Mouse (Mus musculus): Measurements from ENCODE around the gene Gak. TPM values are rescaled to one million over a fixed set of nuclear protein-coding genes. Genes with fewer than 3 reads are reported as not detected.
A peak's percentile ranks its signal among the peaks of the same experiment; 100 is the strongest.

Gene Gak
- polyA plus RNA-seq, 1 experiment from 2014 or later, result 26.6 TPM

DNA sequence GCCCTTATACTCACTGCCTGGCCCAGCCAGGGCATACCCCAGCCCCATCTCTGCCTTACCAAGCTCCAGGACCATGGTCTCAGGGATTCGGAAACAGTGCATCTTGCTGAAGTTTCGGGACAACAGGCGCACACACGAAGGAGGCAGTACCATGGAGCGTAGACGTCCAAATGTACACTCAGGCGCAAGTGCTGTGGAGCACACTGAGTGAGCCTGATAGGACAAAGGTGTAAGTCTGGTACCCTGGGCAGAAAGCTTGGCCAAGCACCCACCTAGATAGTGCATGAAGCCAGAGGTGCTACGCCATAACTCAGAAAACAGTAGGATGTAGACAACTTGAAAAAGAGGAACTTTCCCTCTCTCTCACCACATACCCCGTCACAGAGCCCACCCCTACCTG is 25.8 kb upstream of the Gak start:
- Histone ChIP-seq H3K27ac (replicated peaks) (no peak overlapping the region), H3K9ac (no peak overlapping the region), H3K4me3 (replicated peaks) (no peak overlapping the region), H3K4me2 (no peak overlapping the region), H3K4me1 (replicated peaks) (peaks cover 21% of the 10 kb centered on the region), H3K9me3 (replicated peaks) (no peaks in the 10 kb centered on the region), H3K27me3 (no peaks in the 10 kb centered on the region), H3K36me3 (replicated peaks) (peaks cover 53% of the 10 kb centered on the region)
- no peak for ATAC-seq (ENCODE audit: insufficient read depth)
- 87% methylated on average over 9 of the region's 9 CpGs for WGBS (ENCODE audit: insufficient replicate concordance)

DNA sequence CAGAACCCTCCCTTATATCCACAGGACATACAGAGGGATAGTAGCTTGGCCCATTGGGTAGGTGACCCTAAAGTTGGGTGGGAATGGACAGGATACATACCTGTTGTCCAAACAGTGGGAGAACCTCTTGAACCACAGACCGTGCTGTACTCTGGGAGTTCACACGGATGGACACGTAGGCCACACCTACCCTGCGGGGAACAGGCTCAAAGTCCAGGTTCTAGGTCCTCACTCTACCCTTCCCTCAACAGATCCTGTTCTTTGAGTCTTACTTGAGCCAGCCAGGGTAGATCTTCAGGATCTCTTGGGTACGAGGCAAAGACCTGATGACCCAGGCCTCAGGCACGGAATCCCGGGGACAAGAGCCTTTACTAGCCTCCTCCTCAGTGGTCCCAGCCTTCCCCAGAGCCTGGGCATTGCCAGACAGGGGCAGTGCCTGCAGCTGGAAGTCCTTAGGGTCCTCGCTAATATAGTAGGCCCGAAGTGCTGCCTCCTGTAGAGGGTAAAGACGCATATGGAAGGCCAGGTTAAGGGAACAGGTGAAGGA is 25.0 kb upstream of the Gak start:
- WGBS (ENCODE audit: insufficient replicate concordance), result 83% methylated on average over 10 of the region's 10 CpGs
- ATAC-seq (ENCODE audit: insufficient read depth), result no peak
- peaks cover 61% of the 10 kb centered on the region for H3K36me3 ChIP-seq (replicated peaks)

DNA sequence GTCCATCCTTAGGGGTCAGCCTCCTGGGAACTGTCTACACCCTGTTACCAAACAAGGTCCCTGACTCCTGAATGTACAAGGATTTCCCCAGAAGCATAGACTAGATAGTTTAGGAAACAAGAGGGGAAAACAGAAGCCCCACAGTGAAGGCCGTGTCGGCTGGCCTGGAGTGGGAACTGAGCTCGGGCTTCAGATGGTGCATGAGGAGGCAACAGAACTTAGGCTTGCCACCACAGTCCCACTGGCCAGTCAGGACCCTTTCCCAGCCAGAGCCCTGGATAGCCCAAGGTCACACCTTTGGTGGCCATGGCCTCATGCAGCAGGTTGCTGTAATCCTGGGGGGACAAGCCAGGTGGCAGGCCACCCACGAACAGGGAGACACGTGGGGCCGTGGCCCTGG is 23.8 kb upstream of the Gak start:
- Histone ChIP-seq H3K27me3 (no peaks in the 10 kb centered on the region), H3K4me3 (replicated peaks) (no peak overlapping the region), H3K36me3 (replicated peaks) (peaks cover 64% of the 10 kb centered on the region), H3K4me1 (replicated peaks) (peaks cover 5% of the 10 kb centered on the region; the same call in 1 of the 2 replicates), H3K27ac (replicated peaks) (no peak overlapping the region), H3K4me2 (no peak overlapping the region), H3K9ac (no peak overlapping the region), H3K9me3 (replicated peaks) (no peaks in the 10 kb centered on the region)
- no peak for ATAC-seq (ENCODE audit: insufficient read depth)
- WGBS (ENCODE audit: insufficient replicate concordance), result 91% methylated on average over 6 of the region's 6 CpGs

More for the DNA sequence above, 25.0 kb upstream of the Gak start:
- Histone ChIP-seq H3K27me3 (no peaks in the 10 kb centered on the region), H3K4me1 (replicated peaks) (peaks cover 13% of the 10 kb centered on the region), H3K9me3 (replicated peaks) (no peaks in the 10 kb centered on the region), H3K4me2 (no peak overlapping the region), H3K27ac (replicated peaks) (no peak overlapping the region), H3K4me3 (replicated peaks) (no peak overlapping the region), H3K9ac (no peak overlapping the region)

DNA sequence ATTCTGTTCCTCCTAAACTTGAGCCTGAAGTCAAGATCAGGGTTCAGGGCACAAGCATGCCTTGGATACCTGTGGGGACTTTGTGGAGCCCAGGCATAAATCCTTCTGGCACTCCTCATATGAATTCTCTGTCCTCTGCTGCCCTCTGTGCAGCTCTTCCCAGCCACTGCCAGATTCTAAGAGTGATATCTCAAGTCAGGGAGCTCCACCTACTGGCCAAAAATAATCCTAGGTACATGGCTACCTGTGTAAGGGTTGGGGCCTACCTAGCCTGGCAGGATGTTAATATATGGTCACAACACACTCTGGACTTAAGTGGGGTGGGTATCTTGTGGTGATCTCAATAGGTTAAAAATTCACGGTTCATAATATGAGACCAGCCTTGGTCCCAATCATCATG is 22.3 kb upstream of the Gak start:
- H3K36me3 ChIP-seq (replicated peaks), result peaks cover 65% of the 10 kb centered on the region
- ATAC-seq (ENCODE audit: insufficient read depth), result peak; percentile 47; the same call in 1 of the 2 replicates
- WGBS (ENCODE audit: insufficient replicate concordance), result 41% methylated on average over 1 of the region's 1 CpGs

GRCm38 (mm10) chr5:108651136-108651720 is 21.7 kb upstream of the Gak start:
- Histone ChIP-seq H3K27ac (replicated peaks) (no peak overlapping the region), H3K36me3 (replicated peaks) (peaks cover 71% of the 10 kb centered on the region), H3K9ac (no peak overlapping the region), H3K4me3 (replicated peaks) (no peak overlapping the region), H3K27me3 (no peaks in the 10 kb centered on the region), H3K4me1 (replicated peaks) (no peaks in the 10 kb centered on the region), H3K4me2 (no peak overlapping the region), H3K9me3 (replicated peaks) (no peaks in the 10 kb centered on the region)
- ATAC-seq (ENCODE audit: insufficient read depth), result no peak
- WGBS (ENCODE audit: insufficient replicate concordance), result 58% methylated on average over 5 of the region's 5 CpGs

More for the DNA sequence above, 22.3 kb upstream of the Gak start:
- Histone ChIP-seq H3K27me3 (no peaks in the 10 kb centered on the region), H3K9ac (no peak overlapping the region), H3K4me2 (no peak overlapping the region), H3K9me3 (replicated peaks) (no peaks in the 10 kb centered on the region), H3K4me1 (replicated peaks) (no peaks in the 10 kb centered on the region), H3K4me3 (replicated peaks) (no peak overlapping the region), H3K27ac (replicated peaks) (no peak overlapping the region)

DNA sequence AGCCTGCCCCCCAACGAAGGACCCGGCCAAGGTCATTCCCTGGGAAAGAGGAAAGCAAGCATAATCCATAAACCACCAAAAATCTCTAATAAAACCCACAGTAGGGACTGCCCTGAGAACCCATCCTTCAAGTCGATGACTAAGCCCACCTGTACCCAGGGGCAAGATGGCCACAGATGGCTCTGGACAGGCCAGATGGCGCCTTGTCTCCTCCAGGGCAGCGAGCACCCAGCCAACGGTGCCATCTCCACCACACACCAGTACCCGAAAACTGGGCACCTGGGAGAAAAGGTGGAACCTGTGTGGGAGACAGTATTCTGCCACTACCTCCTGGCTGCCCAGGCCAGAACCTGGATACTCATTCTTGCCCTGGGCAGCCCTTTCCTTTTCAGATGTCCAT is 20.8 kb upstream of the Gak start:
- Histone ChIP-seq H3K9ac (no peak overlapping the region), H3K27me3 (no peaks in the 10 kb centered on the region), H3K4me1 (replicated peaks) (no peaks in the 10 kb centered on the region), H3K9me3 (replicated peaks) (no peaks in the 10 kb centered on the region), H3K4me2 (no peak overlapping the region), H3K4me3 (replicated peaks) (no peak overlapping the region), H3K27ac (replicated peaks) (no peak overlapping the region), H3K36me3 (replicated peaks) (peaks cover 71% of the 10 kb centered on the region)
- 76% methylated on average over 7 of the region's 7 CpGs for WGBS (ENCODE audit: insufficient replicate concordance)
- ATAC-seq (ENCODE audit: insufficient read depth), result no peak

DNA sequence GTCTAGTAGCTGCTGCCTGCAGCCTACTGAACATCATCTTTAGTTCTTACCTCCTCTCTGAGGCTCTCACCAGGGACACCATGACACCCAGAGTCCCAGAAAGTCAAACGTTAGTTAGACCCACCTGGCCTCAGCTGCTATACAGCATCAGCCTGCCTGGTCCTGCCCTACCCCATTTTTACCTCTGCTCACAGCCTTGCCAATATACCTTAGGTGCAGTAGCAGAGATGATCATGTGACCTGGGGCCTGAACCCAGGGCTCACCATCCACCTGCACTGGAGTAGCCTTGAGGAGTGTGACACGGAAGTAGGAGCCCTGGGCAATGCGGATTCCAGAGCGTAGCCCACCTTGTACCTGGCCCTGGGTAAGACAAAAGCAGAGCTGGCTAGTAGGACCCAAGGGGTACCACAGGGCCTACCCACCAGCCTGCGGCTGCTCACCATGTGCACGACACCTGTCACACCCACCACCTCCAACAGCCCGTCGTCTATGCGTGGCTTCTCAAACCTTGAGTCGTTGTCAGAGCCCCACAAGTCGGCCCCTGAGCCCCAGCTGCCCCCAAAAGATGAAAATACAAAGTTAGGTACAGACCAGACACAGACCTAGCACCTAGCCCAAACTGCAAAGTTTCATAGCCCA is 19.5 kb upstream of the Gak start:
- ATAC-seq (ENCODE audit: insufficient read depth), result no peak
- Histone ChIP-seq H3K9me3 (replicated peaks) (no peaks in the 10 kb centered on the region), H3K27me3 (no peaks in the 10 kb centered on the region), H3K4me2 (no peak overlapping the region), H3K4me3 (replicated peaks) (no peak overlapping the region), H3K9ac (no peak overlapping the region), H3K4me1 (replicated peaks) (no peaks in the 10 kb centered on the region), H3K36me3 (replicated peaks) (peaks cover 65% of the 10 kb centered on the region), H3K27ac (replicated peaks) (no peak overlapping the region)
- WGBS (ENCODE audit: insufficient replicate concordance), result 84% methylated on average over 11 of the region's 11 CpGs

DNA sequence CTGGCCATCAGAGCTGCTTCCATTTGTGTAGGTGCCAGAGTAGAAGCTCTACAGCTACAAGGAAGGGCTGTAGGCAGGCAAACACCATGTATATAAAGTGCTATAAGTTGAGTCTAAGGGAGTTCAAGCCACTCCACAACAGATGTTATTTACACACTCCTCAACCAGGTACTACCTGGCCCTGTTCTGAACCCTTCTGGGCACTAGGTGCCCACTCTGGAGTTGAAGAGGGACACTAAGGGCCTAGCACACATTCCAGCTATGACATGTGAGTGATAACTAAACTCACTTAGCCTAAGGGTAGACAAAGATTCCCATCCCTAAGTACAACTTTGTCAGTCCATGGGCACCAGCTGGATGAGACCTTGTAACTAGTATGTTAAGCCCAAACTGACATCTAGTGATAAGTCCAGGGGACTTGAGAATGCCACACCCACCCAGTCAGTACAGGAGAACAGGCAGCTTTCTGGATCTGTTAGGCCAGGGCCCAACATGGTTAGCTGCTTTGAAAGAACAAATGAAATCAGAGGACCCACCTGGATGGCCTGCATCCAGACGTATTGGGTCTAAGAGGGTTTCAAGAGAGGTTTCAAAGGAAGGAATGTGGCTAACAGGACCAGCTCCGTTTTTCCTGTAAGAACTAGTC is 18.4 kb upstream of the Gak start:
- Histone ChIP-seq H3K9ac (no peak overlapping the region), H3K4me2 (no peak overlapping the region), H3K4me1 (replicated peaks) (no peaks in the 10 kb centered on the region), H3K9me3 (replicated peaks) (no peaks in the 10 kb centered on the region), H3K27ac (replicated peaks) (no peak overlapping the region), H3K36me3 (replicated peaks) (peaks cover 57% of the 10 kb centered on the region), H3K4me3 (replicated peaks) (no peak overlapping the region), H3K27me3 (no peaks in the 10 kb centered on the region)
- WGBS (ENCODE audit: insufficient replicate concordance), result 55% methylated on average over 2 of the region's 2 CpGs
- ATAC-seq (ENCODE audit: insufficient read depth), result no peak

DNA sequence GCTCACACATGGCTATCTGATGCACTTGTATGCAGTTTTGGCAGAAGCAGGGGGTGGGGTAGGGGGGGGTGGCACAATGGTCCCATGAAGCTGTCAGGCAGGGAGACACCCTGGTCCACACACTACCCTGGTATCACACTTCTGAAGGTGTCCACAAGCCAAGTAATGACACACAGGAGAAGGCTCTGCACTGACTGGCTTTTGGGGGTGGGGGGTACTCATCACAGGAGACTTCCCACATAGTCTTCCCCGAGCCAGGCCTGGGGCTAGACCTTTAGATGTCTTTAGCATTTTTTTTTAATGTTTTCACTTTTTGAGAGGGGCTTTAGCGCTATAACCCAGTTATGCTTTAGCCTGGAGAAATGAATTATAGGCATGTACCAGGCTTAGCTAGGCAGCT is 17.8 kb upstream of the Gak start:
- H3K36me3 ChIP-seq (replicated peaks), result peaks cover 57% of the 10 kb centered on the region
- ATAC-seq (ENCODE audit: insufficient read depth), result no peak
- no peak overlapping the region for H3K27ac ChIP-seq (replicated peaks)
- no peaks in the 10 kb centered on the region for H3K27me3 ChIP-seq
- no peaks in the 10 kb centered on the region for H3K4me1 ChIP-seq (replicated peaks)
- H3K9ac ChIP-seq, result no peak overlapping the region
- H3K9me3 ChIP-seq (replicated peaks), result no peaks in the 10 kb centered on the region
- H3K4me2 ChIP-seq, result no peak overlapping the region
- WGBS (ENCODE audit: insufficient replicate concordance), result 73% methylated on average over 2 of the region's 2 CpGs
- no peak overlapping the region for H3K4me3 ChIP-seq (replicated peaks)

GRCm38 (mm10) chr5:108646343-108646660 is 16.7 kb upstream of the Gak start:
- H3K9ac ChIP-seq, result no peak overlapping the region
- no peak for ATAC-seq (ENCODE audit: insufficient read depth)
- H3K9me3 ChIP-seq (replicated peaks), result no peaks in the 10 kb centered on the region
- H3K4me1 ChIP-seq (replicated peaks), result no peaks in the 10 kb centered on the region
- H3K4me2 ChIP-seq, result no peak overlapping the region
- no peak overlapping the region for H3K4me3 ChIP-seq (replicated peaks)
- H3K36me3 ChIP-seq (replicated peaks), result peaks cover 54% of the 10 kb centered on the region
- no peak overlapping the region for H3K27ac ChIP-seq (replicated peaks)
- WGBS (ENCODE audit: insufficient replicate concordance), result 79% methylated on average over 3 of the region's 3 CpGs
- H3K27me3 ChIP-seq, result no peaks in the 10 kb centered on the region

- Histone ChIP-seq H3K4me3 (replicated peaks) (no peak overlapping the region), H3K36me3 (replicated peaks) (peaks cover 54% of the 10 kb centered on the region), H3K4me2 (no peak overlapping the region), H3K27ac (replicated peaks) (no peak overlapping the region), H3K9ac (no peak overlapping the region), H3K9me3 (replicated peaks) (no peaks in the 10 kb centered on the region), H3K4me1 (replicated peaks) (no peaks in the 10 kb centered on the region), H3K27me3 (no peaks in the 10 kb centered on the region)
- no peak for ATAC-seq (ENCODE audit: insufficient read depth)
- 78% methylated on average over 9 of the region's 9 CpGs for WGBS (ENCODE audit: insufficient replicate concordance)
Measured at GRCm38 (mm10) chr5:108645651-108646342, 16.2 kb upstream of the Gak start.
